Mouse (Mus musculus): Measurements from ENCODE around the gene Gpank1.

Gpank1 gene

GRCm38 (mm10) chr17:35131500-35132173 is 10.4 kb downstream of the Gpank1 start, which contains the start of gene Apom:
TSS of gene Apom (minus strand) at chr17:35132050.
- 79% methylated on average over 15 of the region's 15 CpGs for WGBS

GRCm38 (mm10) chr17:35132174-35132560 is 10.9 kb downstream of the Gpank1 start:
- WGBS: 75% methylated on average over 3 of the region's 3 CpGs

GRCm38 (mm10) chr17:35133517-35133916 is 12.3 kb downstream of the Gpank1 start:
- WGBS: 95% methylated on average over 7 of the region's 7 CpGs

GRCm38 (mm10) chr17:35134801-35135590 is 13.7 kb downstream of the Gpank1 start, which contains the start of gene Bag6:
TSS of gene Bag6 (plus strand) at chr17:35135178.
- under 1% methylated on average over 65 of the region's 66 CpGs for WGBS

GRCm38 (mm10) chr17:35135591-35136320 is 14.5 kb downstream of the Gpank1 start:
- under 1% methylated on average over 42 of the region's 43 CpGs for WGBS

GRCm38 (mm10) chr17:35139269-35139668 is 18.0 kb downstream of the Gpank1 start:
- 85% methylated on average over 3 of the region's 3 CpGs for WGBS

- WGBS: 79% methylated on average over 16 of the region's 16 CpGs
These were observed 19.3 kb downstream of the Gpank1 start for GRCm38 (mm10) chr17:35140490-35140996.

- 73% methylated on average over 6 of the region's 6 CpGs for WGBS
These were observed 20.7 kb downstream of the Gpank1 start for GRCm38 (mm10) chr17:35141971-35142370.

GRCm38 (mm10) chr17:35146139-35146538 is 24.9 kb downstream of the Gpank1 start:
- WGBS: 86% methylated on average over 5 of the region's 5 CpGs

GRCm38 (mm10) chr17:35147348-35147747 is 26.1 kb downstream of the Gpank1 start:
- 62% methylated on average over 3 of the region's 3 CpGs for WGBS

- 31% methylated on average over 5 of the region's 5 CpGs for WGBS
These were observed 26.8 kb downstream of the Gpank1 start for GRCm38 (mm10) chr17:35147922-35148639.

- 93% methylated on average over 4 of the region's 4 CpGs for WGBS
These were observed 30.9 kb downstream of the Gpank1 start for GRCm38 (mm10) chr17:35152121-35152520.

- WGBS: 78% methylated on average over 9 of the region's 9 CpGs
These were observed 31.8 kb downstream of the Gpank1 start for GRCm38 (mm10) chr17:35153077-35153476.

- WGBS: 80% methylated on average over 4 of the region's 4 CpGs
These were observed 32.7 kb downstream of the Gpank1 start for GRCm38 (mm10) chr17:35153931-35154330.

GRCm38 (mm10) chr17:35154616-35155015 is 33.4 kb downstream of the Gpank1 start:
- WGBS: 77% methylated on average over 7 of the region's 7 CpGs

GRCm38 (mm10) chr17:35155451-35155850 is 34.2 kb downstream of the Gpank1 start:
- WGBS: 84% methylated on average over 12 of the region's 12 CpGs

- WGBS: 79% methylated on average over 33 of the region's 33 CpGs
These were observed 35.4 kb downstream of the Gpank1 start for GRCm38 (mm10) chr17:35156461-35157200.

- 79% methylated on average over 8 of the region's 8 CpGs for WGBS
These were observed 36.0 kb downstream of the Gpank1 start for GRCm38 (mm10) chr17:35157254-35157653.

- WGBS: 88% methylated on average over 8 of the region's 8 CpGs
These were observed 36.5 kb downstream of the Gpank1 start for GRCm38 (mm10) chr17:35157661-35158175.

GRCm38 (mm10) chr17:35158850-35159593 is 37.8 kb downstream of the Gpank1 start:
- 84% methylated on average over 16 of the region's 16 CpGs for WGBS
